Mouse (Mus musculus): ENCODE measurements around the gene Gm20388. TPM values are rescaled to one million over a fixed set of nuclear protein-coding genes. Genes with fewer than 3 reads are reported as not detected.

Gm20388 gene
- polyA plus RNA-seq, 1 experiment from 2014 or later, result not detected

DNA sequence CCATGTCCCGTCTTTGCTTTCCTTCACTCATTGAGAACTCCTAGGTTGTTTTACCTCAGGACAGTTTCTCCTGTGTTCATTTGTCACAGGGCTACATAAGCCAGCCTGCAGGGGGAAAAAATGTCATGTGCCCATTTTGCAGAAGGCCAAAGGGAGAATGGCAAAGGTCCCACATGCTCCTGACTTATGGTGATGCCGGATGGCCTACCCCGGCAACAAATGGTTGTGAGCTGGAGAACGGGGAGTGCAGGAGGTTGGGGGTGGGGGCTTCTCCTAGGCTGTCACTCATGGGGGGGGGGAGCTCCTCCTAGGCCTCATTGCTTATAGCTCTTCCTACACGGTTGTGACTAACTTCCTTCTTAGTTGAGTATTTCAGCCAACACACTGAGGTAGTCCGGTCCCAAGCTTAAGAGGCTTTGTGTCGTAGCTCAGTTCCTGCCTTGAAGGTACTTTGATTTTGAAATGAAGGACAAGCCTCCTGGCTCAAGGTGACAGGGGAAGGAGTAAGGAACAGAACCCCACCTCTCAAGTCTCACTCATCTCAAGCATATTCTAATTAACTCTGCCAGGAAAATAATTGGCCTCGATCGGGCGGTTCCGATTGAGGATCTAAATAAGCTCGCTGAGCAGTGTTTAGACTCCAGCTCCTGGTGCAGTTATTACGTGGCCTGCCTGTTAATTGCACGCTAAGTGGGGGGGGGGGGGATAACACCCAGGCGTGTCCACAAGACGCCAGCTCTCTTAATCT, 4233.4 kb downstream of the Gm20388 start:
- Histone ChIP-seq H3K36me3 (ENCODE audit: control insufficient read depth, insufficient read depth, low read length) (no peaks in the 10 kb centered on the region), H3K9ac (ENCODE audit: low read length) (no peak overlapping the region), H3K4me3 (ENCODE audit: low read depth, low read length) (no peak overlapping the region), H3K9me3 (ENCODE audit: control insufficient read depth, low read length) (no peaks in the 10 kb centered on the region), H3K27ac (replicated peaks; ENCODE audit: low read depth, low read length) (no peak overlapping the region), H3K27me3 (ENCODE audit: control insufficient read depth, insufficient read depth, low read length) (no peaks in the 10 kb centered on the region), H3K4me2 (ENCODE audit: low read depth, severe bottlenecking) (no peak overlapping the region), H3K4me1 (ENCODE audit: control insufficient read depth, insufficient read depth, low read length) (no peaks in the 10 kb centered on the region)
- DNase-seq (ENCODE audit: low spot score) (no peak), ATAC-seq (ENCODE audit: insufficient number of reproducible peaks, low FRiP score, low TSS enrichment, low read depth) (no peak)
- WGBS, result 80% methylated on average over 16 of the region's 16 CpGs

DNA sequence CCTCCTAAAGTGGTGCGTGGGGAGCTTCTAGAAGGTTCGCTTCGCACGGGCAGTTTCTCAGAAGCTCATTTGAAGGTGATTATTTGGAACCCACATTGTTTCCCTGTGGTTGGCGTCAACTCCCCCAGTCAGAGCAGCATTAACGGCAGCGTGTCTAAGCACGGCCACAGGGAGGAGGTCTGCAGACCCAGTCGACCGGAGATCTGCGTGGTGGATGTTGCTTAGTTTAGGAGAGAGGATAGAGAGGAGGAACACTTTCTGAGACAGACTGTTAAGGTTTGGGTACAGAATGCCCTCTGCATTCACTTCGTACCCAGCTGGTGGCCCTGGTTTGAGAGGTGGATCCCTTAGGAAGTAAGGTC, 4234.0 kb downstream of the Gm20388 start:
- Histone ChIP-seq H3K4me1 (ENCODE audit: control insufficient read depth, insufficient read depth, low read length) (no peaks in the 10 kb centered on the region), H3K4me2 (ENCODE audit: low read depth, severe bottlenecking) (no peak overlapping the region), H3K27me3 (ENCODE audit: control insufficient read depth, insufficient read depth, low read length) (no peaks in the 10 kb centered on the region), H3K9me3 (ENCODE audit: control insufficient read depth, low read length) (no peaks in the 10 kb centered on the region), H3K4me3 (ENCODE audit: low read depth, low read length) (no peak overlapping the region), H3K36me3 (ENCODE audit: control insufficient read depth, insufficient read depth, low read length) (no peaks in the 10 kb centered on the region), H3K9ac (ENCODE audit: low read length) (no peak overlapping the region), H3K27ac (replicated peaks; ENCODE audit: low read depth, low read length) (no peak overlapping the region)
- WGBS, result 83% methylated on average over 12 of the region's 12 CpGs
- ATAC-seq (ENCODE audit: insufficient number of reproducible peaks, low FRiP score, low TSS enrichment, low read depth) (no peak), DNase-seq (ENCODE audit: low spot score) (no peak)

DNA sequence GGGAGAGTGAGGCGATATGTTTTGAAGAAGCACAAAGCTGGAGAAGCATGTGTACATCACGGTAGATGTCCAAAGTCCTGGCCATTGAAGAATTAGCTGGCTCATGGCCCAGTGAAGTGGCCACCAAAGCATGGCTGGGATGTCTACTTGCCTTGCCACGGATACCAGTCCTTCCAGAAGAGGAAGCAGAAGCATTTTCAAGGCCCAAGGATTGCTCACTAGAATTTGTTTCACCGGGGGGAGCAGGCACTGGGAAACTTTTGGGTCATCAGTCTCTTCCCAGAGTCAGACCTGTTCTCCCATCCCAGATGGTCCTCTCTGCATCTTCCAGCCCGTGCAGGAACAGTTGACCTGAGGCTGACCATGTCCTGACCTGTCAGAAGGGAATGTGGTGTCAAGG, 4235.6 kb downstream of the Gm20388 start:
- WGBS, result 89% methylated on average over 5 of the region's 5 CpGs
- no peak for DNase-seq (ENCODE audit: low spot score)
- Histone ChIP-seq H3K9ac (ENCODE audit: low read length) (no peak overlapping the region), H3K27me3 (ENCODE audit: control insufficient read depth, insufficient read depth, low read length) (no peaks in the 10 kb centered on the region), H3K4me3 (ENCODE audit: low read depth, low read length) (no peak overlapping the region), H3K27ac (replicated peaks; ENCODE audit: low read depth, low read length) (no peak overlapping the region), H3K36me3 (ENCODE audit: control insufficient read depth, insufficient read depth, low read length) (no peaks in the 10 kb centered on the region), H3K4me2 (ENCODE audit: low read depth, severe bottlenecking) (no peak overlapping the region), H3K4me1 (ENCODE audit: control insufficient read depth, insufficient read depth, low read length) (no peaks in the 10 kb centered on the region), H3K9me3 (ENCODE audit: control insufficient read depth, low read length) (no peaks in the 10 kb centered on the region)
- no peak for ATAC-seq (ENCODE audit: insufficient number of reproducible peaks, low FRiP score, low TSS enrichment, low read depth)

DNA sequence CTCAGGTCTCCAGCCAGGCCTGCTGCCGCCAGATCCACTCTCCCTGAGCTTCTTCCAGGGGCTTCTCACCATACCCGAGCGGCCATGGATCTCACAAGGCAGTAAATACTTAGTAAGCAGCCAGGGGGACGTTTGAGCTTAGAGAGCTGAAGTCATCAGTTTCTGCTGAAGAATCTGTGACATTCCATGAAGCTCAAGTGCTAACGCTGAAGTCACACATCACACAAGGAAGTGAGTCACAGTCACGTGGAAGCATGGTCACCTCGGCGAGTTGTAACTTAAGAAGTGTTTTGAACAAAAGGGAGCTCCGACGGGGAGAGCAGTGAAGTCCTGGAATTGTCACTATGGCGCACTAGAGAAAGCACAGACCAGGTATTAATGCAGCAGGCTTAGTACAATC, 4239.4 kb downstream of the Gm20388 start:
- ATAC-seq (ENCODE audit: insufficient number of reproducible peaks, low FRiP score, low TSS enrichment, low read depth) (no peak), DNase-seq (ENCODE audit: low spot score) (no peak)
- Histone ChIP-seq H3K4me2 (ENCODE audit: low read depth, severe bottlenecking) (no peak overlapping the region), H3K4me3 (ENCODE audit: low read depth, low read length) (no peak overlapping the region), H3K4me1 (ENCODE audit: control insufficient read depth, insufficient read depth, low read length) (no peaks in the 10 kb centered on the region), H3K27ac (replicated peaks; ENCODE audit: low read depth, low read length) (no peak overlapping the region), H3K9ac (ENCODE audit: low read length) (no peak overlapping the region), H3K36me3 (ENCODE audit: control insufficient read depth, insufficient read depth, low read length) (no peaks in the 10 kb centered on the region), H3K9me3 (ENCODE audit: control insufficient read depth, low read length) (no peaks in the 10 kb centered on the region; the same call in 1 of the 2 replicates), H3K27me3 (ENCODE audit: control insufficient read depth, insufficient read depth, low read length) (no peaks in the 10 kb centered on the region)
- WGBS, result 75% methylated on average over 11 of the region's 11 CpGs

DNA sequence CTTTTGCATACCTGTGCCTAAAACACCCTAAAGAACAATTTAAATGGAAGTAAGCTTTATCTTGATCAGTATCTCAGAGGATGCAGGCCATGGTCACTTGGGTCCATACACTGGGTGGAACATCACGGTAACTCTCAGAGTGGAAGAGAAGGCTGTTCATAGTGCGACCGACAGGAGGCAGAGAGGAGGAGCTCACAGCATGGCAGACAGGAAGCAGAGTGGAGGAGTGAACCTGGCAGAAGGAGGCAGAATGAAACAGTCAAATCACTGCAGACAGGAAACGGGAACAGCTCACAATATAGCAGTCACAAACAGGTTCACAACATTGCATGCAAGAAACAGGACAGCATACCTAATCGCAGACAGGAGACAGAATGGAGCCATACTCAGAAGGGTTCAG, 4239.9 kb downstream of the Gm20388 start:
- H3K27ac ChIP-seq (replicated peaks; ENCODE audit: low read depth, low read length), result no peak overlapping the region
- H3K36me3 ChIP-seq (ENCODE audit: control insufficient read depth, insufficient read depth, low read length), result no peaks in the 10 kb centered on the region
- H3K27me3 ChIP-seq (ENCODE audit: control insufficient read depth, insufficient read depth, low read length), result no peaks in the 10 kb centered on the region
- DNase-seq (ENCODE audit: low spot score) (no peak), ATAC-seq (ENCODE audit: insufficient number of reproducible peaks, low FRiP score, low TSS enrichment, low read depth) (no peak)
- no peak overlapping the region for H3K4me2 ChIP-seq (ENCODE audit: low read depth, severe bottlenecking)
- H3K4me3 ChIP-seq (ENCODE audit: low read depth, low read length), result no peak overlapping the region
- H3K9me3 ChIP-seq (ENCODE audit: control insufficient read depth, low read length), result no peaks in the 10 kb centered on the region; the same call in 1 of the 2 replicates
- WGBS, result 84% methylated on average over 5 of the region's 5 CpGs
- no peak overlapping the region for H3K9ac ChIP-seq (ENCODE audit: low read length)
- H3K4me1 ChIP-seq (ENCODE audit: control insufficient read depth, insufficient read depth, low read length), result no peaks in the 10 kb centered on the region

DNA sequence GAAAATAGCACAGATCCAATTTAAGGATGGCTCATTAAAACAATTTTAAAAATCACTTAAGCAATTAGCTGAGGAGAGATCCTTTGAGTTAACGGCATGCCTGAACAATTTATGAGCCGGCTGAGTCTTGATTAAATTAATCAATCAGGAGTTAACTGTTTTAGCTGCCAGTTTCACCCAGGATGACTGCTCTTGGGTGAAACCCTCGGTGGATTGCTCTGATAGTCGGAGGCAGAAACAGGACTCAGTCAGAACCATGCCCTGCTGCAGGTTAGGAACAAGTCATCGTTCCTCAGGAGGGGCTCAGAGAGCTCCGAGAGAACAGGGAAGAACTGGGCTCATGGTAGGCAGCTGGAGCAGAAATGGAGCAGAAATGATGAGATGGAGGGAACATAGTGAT, 4241.2 kb downstream of the Gm20388 start:
- 72% methylated on average over 6 of the region's 6 CpGs for WGBS
- no peak overlapping the region for H3K27ac ChIP-seq (replicated peaks; ENCODE audit: low read depth, low read length)

DNA sequence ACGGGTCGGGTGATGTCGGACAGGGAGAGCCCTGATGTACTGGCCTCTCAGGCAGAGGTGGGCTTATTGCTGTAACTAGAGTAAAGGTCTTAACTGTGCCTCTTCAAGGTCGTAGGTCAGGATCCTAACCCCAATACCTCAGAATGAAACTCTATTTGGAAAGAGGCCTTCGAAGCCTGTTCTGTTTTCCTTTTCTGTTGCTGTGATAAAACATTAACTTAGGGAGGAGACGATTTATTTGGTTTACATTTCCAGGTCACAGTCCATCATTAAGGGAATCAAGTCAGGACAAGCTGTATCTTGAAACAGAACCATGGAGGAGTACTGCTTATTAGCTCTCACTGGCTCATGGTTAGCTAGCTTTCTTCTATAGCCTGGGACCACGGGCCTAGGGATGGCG, 4242.1 kb downstream of the Gm20388 start:
- Histone ChIP-seq H3K27ac (replicated peaks; ENCODE audit: low read depth, low read length) (no peak overlapping the region), H3K9me3 (ENCODE audit: control insufficient read depth, low read length) (no peaks in the 10 kb centered on the region; the same call in 1 of the 2 replicates), H3K27me3 (ENCODE audit: control insufficient read depth, insufficient read depth, low read length) (no peaks in the 10 kb centered on the region), H3K4me1 (ENCODE audit: control insufficient read depth, insufficient read depth, low read length) (no peaks in the 10 kb centered on the region), H3K9ac (ENCODE audit: low read length) (no peak overlapping the region), H3K4me3 (ENCODE audit: low read depth, low read length) (no peak overlapping the region), H3K36me3 (ENCODE audit: control insufficient read depth, insufficient read depth, low read length) (no peaks in the 10 kb centered on the region), H3K4me2 (ENCODE audit: low read depth, severe bottlenecking) (no peak overlapping the region)
- 87% methylated on average over 8 of the region's 8 CpGs for WGBS
- no peak for DNase-seq (ENCODE audit: low spot score)
- ATAC-seq (ENCODE audit: insufficient number of reproducible peaks, low FRiP score, low TSS enrichment, low read depth), result no peak

More for the DNA sequence above, 4241.2 kb downstream of the Gm20388 start:
- Histone ChIP-seq H3K27me3 (ENCODE audit: control insufficient read depth, insufficient read depth, low read length) (no peaks in the 10 kb centered on the region), H3K36me3 (ENCODE audit: control insufficient read depth, insufficient read depth, low read length) (no peaks in the 10 kb centered on the region), H3K4me2 (ENCODE audit: low read depth, severe bottlenecking) (no peak overlapping the region), H3K9ac (ENCODE audit: low read length) (no peak overlapping the region), H3K4me3 (ENCODE audit: low read depth, low read length) (no peak overlapping the region), H3K4me1 (ENCODE audit: control insufficient read depth, insufficient read depth, low read length) (no peaks in the 10 kb centered on the region), H3K9me3 (ENCODE audit: control insufficient read depth, low read length) (no peaks in the 10 kb centered on the region; the same call in 1 of the 2 replicates)
- ATAC-seq (ENCODE audit: insufficient number of reproducible peaks, low FRiP score, low TSS enrichment, low read depth) (no peak), DNase-seq (ENCODE audit: low spot score) (no peak)

DNA sequence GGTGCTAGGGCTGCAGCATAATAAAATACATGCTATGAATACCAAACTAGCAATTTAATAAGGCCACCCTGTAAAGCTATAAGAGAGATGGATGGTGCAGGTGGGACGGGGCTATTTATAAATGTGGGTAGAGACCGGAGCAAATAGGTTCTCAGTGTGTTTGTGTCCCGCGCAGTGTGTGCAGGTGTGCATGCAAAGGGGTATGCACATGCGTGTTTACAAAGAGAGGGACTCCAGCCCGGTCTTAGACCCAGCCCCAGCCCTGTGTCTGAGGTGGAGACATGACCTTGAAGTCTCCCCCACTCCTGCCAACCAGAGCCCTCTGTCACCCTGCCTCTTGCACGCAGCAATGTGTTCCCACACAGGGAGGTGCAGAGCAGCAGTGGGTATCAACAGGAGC, 4245.7 kb downstream of the Gm20388 start:
- no peak for DNase-seq (ENCODE audit: low spot score)
- no peaks in the 10 kb centered on the region for H3K36me3 ChIP-seq (ENCODE audit: control insufficient read depth, insufficient read depth, low read length)
- H3K27me3 ChIP-seq (ENCODE audit: control insufficient read depth, insufficient read depth, low read length), result no peaks in the 10 kb centered on the region
- no peaks in the 10 kb centered on the region; the same call in 1 of the 2 replicates for H3K9me3 ChIP-seq (ENCODE audit: control insufficient read depth, low read length)
- H3K9ac ChIP-seq (ENCODE audit: low read length), result no peak overlapping the region
- WGBS, result 88% methylated on average over 7 of the region's 7 CpGs
- H3K4me1 ChIP-seq (ENCODE audit: control insufficient read depth, insufficient read depth, low read length), result no peaks in the 10 kb centered on the region
- ATAC-seq (ENCODE audit: insufficient number of reproducible peaks, low FRiP score, low TSS enrichment, low read depth), result no peak
- no peak overlapping the region for H3K27ac ChIP-seq (replicated peaks; ENCODE audit: low read depth, low read length)
- H3K4me3 ChIP-seq (ENCODE audit: low read depth, low read length), result no peak overlapping the region
- H3K4me2 ChIP-seq (ENCODE audit: low read depth, severe bottlenecking), result no peak overlapping the region

DNA sequence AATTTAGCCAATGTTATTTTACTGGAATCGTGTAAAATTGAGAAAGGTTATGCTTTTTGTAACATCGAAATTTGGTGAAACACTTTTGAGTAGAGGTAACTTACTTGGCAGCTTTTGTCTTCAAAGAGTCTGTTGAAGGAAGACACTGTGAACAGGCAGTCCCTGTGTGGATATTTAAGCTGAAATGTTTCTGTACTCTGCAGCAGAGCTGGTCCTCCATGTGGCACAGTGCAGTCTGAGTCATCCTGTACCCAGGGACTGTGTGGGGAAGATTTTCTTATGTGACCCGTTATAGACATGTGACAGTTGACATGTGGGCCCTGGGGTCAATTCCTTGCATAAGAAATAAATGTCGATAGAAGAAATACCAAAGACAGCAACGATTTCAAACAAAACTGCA, 4251.0 kb downstream of the Gm20388 start:
- DNase-seq (ENCODE audit: low spot score) (no peak), ATAC-seq (ENCODE audit: insufficient number of reproducible peaks, low FRiP score, low TSS enrichment, low read depth) (no peak)
- Histone ChIP-seq H3K36me3 (ENCODE audit: control insufficient read depth, insufficient read depth, low read length) (no peaks in the 10 kb centered on the region), H3K4me2 (ENCODE audit: low read depth, severe bottlenecking) (no peak overlapping the region), H3K9me3 (ENCODE audit: control insufficient read depth, low read length) (no peaks in the 10 kb centered on the region), H3K9ac (ENCODE audit: low read length) (no peak overlapping the region), H3K27ac (replicated peaks; ENCODE audit: low read depth, low read length) (no peak overlapping the region), H3K4me3 (ENCODE audit: low read depth, low read length) (no peak overlapping the region), H3K4me1 (ENCODE audit: control insufficient read depth, insufficient read depth, low read length) (no peaks in the 10 kb centered on the region), H3K27me3 (ENCODE audit: control insufficient read depth, insufficient read depth, low read length) (no peaks in the 10 kb centered on the region)
- 83% methylated on average over 5 of the region's 5 CpGs for WGBS
